Mouse (Mus musculus) MEL (cell line): ENCODE measurements at regions not wholly inside any gene's neighbourhood (a gene's known extent, or its start where the extent isn't known, plus 50 kb on each side); places are given as distances from the start of the nearest gene placed in this dataset.

Experiments
- DNase-seq: peaks from one replicate; pipeline ENCODE4 v3.0.0; 2011; ENCODE audit warnings: low read depth, low spot score
- H3K27ac ChIP-seq: 2 replicates; pipeline ENCODE4 v1.5.1; 2012; ENCODE audit warnings: low read depth, mild to moderate bottlenecking, control low read depth, low read length, moderate library complexity; ENCODE audit not compliant: control insufficient read depth
- H3K27me3 ChIP-seq, 2 experiments: fragments of 150-350 bp in 1 of 2; sonication (generic) in 1 of 2; 2 replicates each; pipeline ENCODE4 v1.6.1; 2012; ENCODE audit warnings: low read length in 2 of 2, mild to moderate bottlenecking in 2 of 2, improper control_type of control experiment in 1 of 2, moderate library complexity in 1 of 2; ENCODE audit not compliant: insufficient read depth in 2 of 2, control insufficient read depth in 1 of 2
- H3K36me3 ChIP-seq, 2 experiments: 2 replicates each; pipeline ENCODE4 v1.6.1; 2012 to 2014; ENCODE audit warnings: low read length in 2 of 2, improper control_type of control experiment in 1 of 2, inconsistent platforms in 1 of 2, mild to moderate bottlenecking in 1 of 2; ENCODE audit not compliant: insufficient read depth in 2 of 2, control insufficient read depth in 1 of 2
- H3K4me1 ChIP-seq, 2 experiments: fragments of 150-350 bp in 1 of 2; sonication (generic) in 1 of 2; 2 replicates each; pipeline ENCODE4 v1.6.1; 2012; ENCODE audit warnings: low read length in 2 of 2, improper control_type of control experiment in 1 of 2, mild to moderate bottlenecking in 1 of 2; ENCODE audit not compliant: insufficient read depth in 2 of 2, control insufficient read depth in 1 of 2
- H3K4me3 ChIP-seq, 2 experiments: fragments of 150-350 bp in 1 of 2; sonication (generic) in 1 of 2; 2 replicates each; pipeline ENCODE4 v1.5.1; 2012; ENCODE audit warnings: low read depth in 2 of 2, low read length in 2 of 2, mild to moderate bottlenecking in 2 of 2, moderate library complexity in 2 of 2, control low read depth in 1 of 2, improper control_type of control experiment in 1 of 2; ENCODE audit not compliant: control insufficient read depth in 1 of 2, insufficient read depth in 1 of 2
- H3K79me2 ChIP-seq: 2 replicates; pipeline ENCODE4 v1.6.1; 2012; ENCODE audit warnings: mild to moderate bottlenecking, low read length, moderate library complexity; ENCODE audit not compliant: control insufficient read depth, poor library complexity, insufficient read depth
- H3K9ac ChIP-seq: 2 replicates; pipeline ENCODE4 v1.6.1; 2012; ENCODE audit warnings: low read depth, mild to moderate bottlenecking, control low read depth, low read length, moderate library complexity; ENCODE audit not compliant: control insufficient read depth, poor library complexity, severe bottlenecking
- H3K9me3 ChIP-seq: fragments of 150-350 bp; sonication (generic); replicated peaks from 2 replicates; pipeline ENCODE4 v1.6.1; 2012; ENCODE audit warnings: mild to moderate bottlenecking, low read length, improper control_type of control experiment, moderate library complexity; ENCODE audit not compliant: insufficient read depth
- BHLHE40 ChIP-seq: IDR thresholded peaks from 2 replicates; pipeline ENCODE4 v1.6.1; 2012; ENCODE audit warnings: low read depth, mild to moderate bottlenecking, inconsistent platforms, low read length, improper control_type of control experiment, borderline replicate concordance
- CHD2 ChIP-seq: IDR thresholded peaks from 2 replicates; pipeline ENCODE4 v1.6.1; 2011; ENCODE audit warnings: low read length, improper control_type of control experiment
- CTCF ChIP-seq, 3 experiments: IDR thresholded peaks in 2 of 3; conservative IDR thresholded peaks in 1 of 3; 2 replicates each; pipeline ENCODE4 v1.5.1; 2011 to 2012; ENCODE audit warnings: low read length in 3 of 3, low read depth in 2 of 3, mild to moderate bottlenecking in 2 of 3, improper control_type of control experiment in 1 of 3, inconsistent platforms in 1 of 3, mixed read lengths in 1 of 3, moderate library complexity in 1 of 3; ENCODE audit not compliant: control insufficient read depth in 1 of 3, insufficient read depth in 1 of 3, poor library complexity in 1 of 3, severe bottlenecking in 1 of 3
- E2F4 ChIP-seq: IDR thresholded peaks from 2 replicates; pipeline ENCODE4 v1.6.1; 2011; ENCODE audit warnings: low read depth, low read length, improper control_type of control experiment, borderline replicate concordance
- GABPA ChIP-seq: IDR thresholded peaks from 2 replicates; pipeline ENCODE4 v1.6.1; 2012; ENCODE audit warnings: low read depth, mild to moderate bottlenecking, inconsistent platforms, low read length, improper control_type of control experiment, moderate library complexity
- GATA1 ChIP-seq: IDR thresholded peaks from 2 replicates; pipeline ENCODE4 v1.6.1; 2011; ENCODE audit warnings: low read depth, low read length, improper control_type of control experiment
- HCFC1 ChIP-seq: IDR thresholded peaks from 2 replicates; pipeline ENCODE4 v1.6.1; 2012; ENCODE audit warnings: low read depth, mild to moderate bottlenecking, inconsistent platforms, low read length, improper control_type of control experiment, moderate library complexity
- JUND ChIP-seq: IDR thresholded peaks from 2 replicates; pipeline ENCODE4 v1.6.1; 2011; ENCODE audit warnings: low read depth, mild to moderate bottlenecking, improper control_type of control experiment, low read length
- KAT2A ChIP-seq: conservative IDR thresholded peaks from 2 replicates; pipeline ENCODE4 v1.6.1; 2012; ENCODE audit warnings: low read depth, low read length, improper control_type of control experiment, inconsistent platforms
- MAX ChIP-seq: IDR thresholded peaks from 2 replicates; pipeline ENCODE4 v1.6.1; 2011; ENCODE audit warnings: low read length, improper control_type of control experiment
- MEF2A ChIP-seq: IDR thresholded peaks from 2 replicates; pipeline ENCODE4 v1.6.1; 2014; ENCODE audit warnings: low read depth, mild to moderate bottlenecking, inconsistent platforms, low read length, improper control_type of control experiment; ENCODE audit not compliant: poor library complexity, insufficient replicate concordance, severe bottlenecking; ENCODE audit errors: extremely low read depth
- MXI1 ChIP-seq: IDR thresholded peaks from 2 replicates; pipeline ENCODE4 v1.6.1; 2011; ENCODE audit warnings: mild to moderate bottlenecking, low read depth, low read length, improper control_type of control experiment
- MYC ChIP-seq: IDR thresholded peaks from 2 replicates; pipeline ENCODE4 v1.6.1; 2011; ENCODE audit warnings: low read depth, mild to moderate bottlenecking, low read length, improper control_type of control experiment, moderate library complexity
- POLR2AphosphoS5 ChIP-seq: IDR thresholded peaks from 2 replicates; pipeline ENCODE4 v1.6.1; 2012; ENCODE audit warnings: low read depth, borderline replicate concordance, mild to moderate bottlenecking, inconsistent platforms, low read length, moderate library complexity, mixed read lengths
- RAD21 ChIP-seq: IDR thresholded peaks from 2 replicates; pipeline ENCODE4 v1.6.1; 2011; ENCODE audit warnings: mild to moderate bottlenecking, low read depth, low read length, improper control_type of control experiment
- SMC3 ChIP-seq: IDR thresholded peaks from 2 replicates; pipeline ENCODE4 v1.6.1; 2011; ENCODE audit warnings: low read depth, low read length, improper control_type of control experiment
- TCF12 ChIP-seq: IDR thresholded peaks from 2 replicates; pipeline ENCODE4 v1.6.1; 2014; ENCODE audit warnings: low read depth, mild to moderate bottlenecking, inconsistent platforms, low read length, improper control_type of control experiment, moderate library complexity
- UBTF ChIP-seq: IDR thresholded peaks from 2 replicates; pipeline ENCODE4 v1.6.1; 2012; ENCODE audit warnings: low read depth, mild to moderate bottlenecking, inconsistent platforms, low read length, improper control_type of control experiment, moderate library complexity, borderline replicate concordance; ENCODE audit not compliant: insufficient read depth
- USF2 ChIP-seq, 2 experiments: IDR thresholded peaks; 2 replicates each; pipeline ENCODE4 v1.6.1; 2011 to 2012; ENCODE audit warnings: improper control_type of control experiment in 2 of 2, low read length in 2 of 2, borderline replicate concordance in 1 of 2, inconsistent platforms in 1 of 2, low read depth in 1 of 2, mild to moderate bottlenecking in 1 of 2; ENCODE audit not compliant: insufficient read depth in 1 of 2
- ZC3H11A ChIP-seq: IDR thresholded peaks from 2 replicates; pipeline ENCODE4 v1.6.1; 2012; ENCODE audit warnings: low read depth, mild to moderate bottlenecking, inconsistent platforms, low read length, improper control_type of control experiment
- ZKSCAN1 ChIP-seq: IDR thresholded peaks from 2 replicates; pipeline ENCODE4 v1.6.1; 2012; ENCODE audit warnings: low read depth, mild to moderate bottlenecking, inconsistent platforms, low read length, improper control_type of control experiment, moderate library complexity
- ZMIZ1 ChIP-seq: IDR thresholded peaks from 2 replicates; pipeline ENCODE4 v1.6.1; 2012; ENCODE audit warnings: low read depth, mild to moderate bottlenecking, inconsistent platforms, low read length, improper control_type of control experiment, moderate library complexity

DNA sequence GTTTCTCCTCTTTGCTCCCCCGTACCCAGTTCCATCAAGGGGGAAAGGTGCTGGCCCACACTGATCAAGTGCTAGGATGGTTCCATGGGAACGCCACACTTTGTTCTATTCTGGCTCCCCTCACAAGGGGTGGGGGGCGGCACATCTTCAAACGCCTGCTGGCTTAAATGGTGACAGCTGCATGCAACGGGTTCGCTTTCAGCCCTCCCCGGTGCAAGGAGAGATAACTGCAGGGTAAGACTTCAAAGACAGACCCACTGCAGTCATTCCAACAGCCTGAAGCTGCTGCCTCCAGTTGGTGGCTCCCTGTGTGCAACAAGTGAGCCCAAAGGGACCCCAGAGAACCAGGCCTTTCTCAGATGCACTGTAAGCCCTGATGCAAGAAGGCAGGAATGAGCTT lies 173.9 kb upstream of the Lef1 start (continued):
- no peak for TF ChIP-seq CHD2
- TF ChIP-seq, all 39 proteins: peak for 0

DNA sequence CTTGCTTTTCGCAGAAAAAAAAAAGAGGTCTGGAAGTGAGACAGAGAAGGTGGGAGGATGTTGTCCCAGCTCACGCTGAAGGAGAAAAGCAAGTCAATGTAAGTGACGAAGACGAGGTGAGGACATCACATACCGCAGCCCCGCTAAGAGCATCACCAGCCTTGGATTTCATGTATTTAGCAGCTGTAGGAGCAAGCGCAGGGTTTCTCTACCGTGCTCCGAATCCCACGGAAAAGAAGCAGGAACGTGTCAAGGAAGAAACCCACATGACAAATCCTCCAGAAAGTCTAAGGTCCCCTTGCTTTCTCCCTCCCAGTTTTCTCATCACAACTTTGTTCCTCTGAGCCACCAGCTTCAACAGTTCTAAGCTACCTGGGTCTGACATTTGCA lies 174.3 kb upstream of the Lef1 start:
- DNase-seq: no peak
- H3K27ac ChIP-seq: no peak overlapping the region
- H3K9me3 ChIP-seq: no peaks in the 10 kb centered on the region
- no peak overlapping the region for H3K9ac ChIP-seq
- no peaks in the 10 kb centered on the region for H3K4me1 ChIP-seq
- no peak overlapping the region for H3K4me3 ChIP-seq
- no peaks in the 10 kb centered on the region for H3K27me3 ChIP-seq
- H3K36me3 ChIP-seq: no peaks in the 10 kb centered on the region
- TF ChIP-seq MYC (no peak), HCFC1 (no peak), UBTF (no peak), GABPA (no peak), MXI1 (no peak), RAD21 (no peak), TCF12 (no peak), ZMIZ1 (no peak), GATA1 (no peak), CTCF (IDR thresholded peaks at IDR 0.05 in 2 of 3, conservative IDR thresholded peaks at IDR 0.05 in 1 of 3; ENCODE audit: control insufficient read depth in 1 of 3, insufficient read depth in 1 of 3, low read depth in 2 of 3, low read length in 3 of 3, poor library complexity in 1 of 3, severe bottlenecking in 1 of 3) (no peak), MAX (no peak), JUND (no peak), KAT2A (no peak), POLR2AphosphoS5 (no peak), BHLHE40 (no peak), ZKSCAN1 (no peak)
- TF ChIP-seq, all 39 proteins: peak for 0
- no peaks in the 10 kb centered on the region for H3K79me2 ChIP-seq

DNA sequence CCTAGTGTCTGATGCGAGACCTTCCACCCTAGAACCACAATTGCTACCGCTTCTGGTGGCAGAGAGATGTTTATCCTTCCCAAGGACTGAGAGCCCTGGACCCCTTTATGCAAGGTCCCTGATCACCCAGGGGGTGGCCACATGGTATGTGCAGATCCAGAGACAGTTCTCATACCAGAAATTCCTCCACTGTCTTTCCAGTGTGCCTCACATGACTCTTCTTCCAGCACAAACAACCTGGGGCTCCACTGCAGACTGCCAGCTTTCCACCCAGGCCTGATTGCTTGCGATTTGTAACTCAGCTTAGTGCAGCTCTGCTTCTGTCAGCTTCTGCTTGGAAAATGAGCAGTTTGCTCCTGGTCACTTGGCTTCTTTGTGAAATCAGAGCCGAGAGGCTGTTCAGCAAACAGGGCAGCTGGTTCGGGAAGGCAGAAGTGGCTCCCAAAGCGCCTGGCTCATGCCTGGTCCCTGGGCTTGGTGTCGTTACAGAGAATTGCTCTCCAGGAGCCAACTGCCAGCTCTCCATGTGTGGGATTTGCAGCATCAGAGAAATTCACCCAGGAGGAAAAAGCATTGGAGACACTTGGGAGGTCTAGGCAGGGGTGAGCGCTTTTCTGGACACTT lies 174.9 kb upstream of the Lef1 start:
- Histone ChIP-seq H3K27ac (no peak overlapping the region), H3K36me3 (no peaks in the 10 kb centered on the region), H3K4me1 (no peaks in the 10 kb centered on the region), H3K79me2 (no peaks in the 10 kb centered on the region), H3K4me3 (no peak overlapping the region), H3K9ac (no peak overlapping the region)
- no peak for DNase-seq
- TF ChIP-seq E2F4 (no peak), JUND (no peak), ZKSCAN1 (no peak), ZC3H11A (no peak), HCFC1 (no peak), MEF2A (no peak), USF2 (IDR thresholded peaks at IDR 0.05; ENCODE audit: borderline replicate concordance in 1 of 2, insufficient read depth in 1 of 2, low read depth in 1 of 2, low read length in 2 of 2) (no peak), ZMIZ1 (no peak), SMC3 (no peak)
- TF ChIP-seq, all 39 proteins: peak for 0
- Histone ChIP-seq H3K27me3 (no peaks in the 10 kb centered on the region), H3K9me3 (no peaks in the 10 kb centered on the region)
